Mouse (Mus musculus): ENCODE measurements around the gene Ift88. TPM values are rescaled to one million over a fixed set of nuclear protein-coding genes. Genes with fewer than 3 reads are reported as not detected.
"Not testable (repeated sequence)": the region's sequence is repeated elsewhere in the genome, so short reads cannot be mapped to it uniquely, and the experiment has no call there.

Ift88 gene
- polyA plus RNA-seq, 1 experiment from 2014 or later, result 13.0 TPM

- Histone ChIP-seq H3K4me3 (ENCODE audit: low read depth, low read length) (no peak overlapping the region), H3K9ac (ENCODE audit: low read length) (no peak overlapping the region), H3K4me1 (replicated peaks; ENCODE audit: control insufficient read depth, insufficient read depth, low read length) (no peaks in the 10 kb centered on the region; the same call in 1 of the 2 replicates), H3K4me2 (ENCODE audit: low read length) (no peak overlapping the region), H3K27ac (ENCODE audit: low read depth) (no peak overlapping the region), H3K36me3 (ENCODE audit: control insufficient read depth, insufficient read depth, low read length) (no peaks in the 10 kb centered on the region), H3K27me3 (replicated peaks; ENCODE audit: control insufficient read depth, insufficient read depth, low read length) (no peaks in the 10 kb centered on the region), H3K9me3 (ENCODE audit: control insufficient read depth, low read length) (no peaks in the 10 kb centered on the region)
- 22% methylated on average over 6 of the region's 6 CpGs for WGBS
- peak; percentile 50 for DNase-seq (ENCODE audit: low spot score)
- no peak for ATAC-seq (replicated peaks; ENCODE audit: low FRiP score, low TSS enrichment, low read depth)
Measured at GRCm38 (mm10) chr14:57409106-57409505, 14.8 kb upstream of the Ift88 start.

- Histone ChIP-seq H3K4me3 (ENCODE audit: low read depth, low read length) (no peak overlapping the region), H3K9ac (ENCODE audit: low read length) (no peak overlapping the region), H3K27me3 (replicated peaks; ENCODE audit: control insufficient read depth, insufficient read depth, low read length) (no peaks in the 10 kb centered on the region), H3K4me1 (replicated peaks; ENCODE audit: control insufficient read depth, insufficient read depth, low read length) (no peaks in the 10 kb centered on the region; the same call in 1 of the 2 replicates), H3K27ac (ENCODE audit: low read depth) (no peak overlapping the region), H3K36me3 (ENCODE audit: control insufficient read depth, insufficient read depth, low read length) (no peaks in the 10 kb centered on the region), H3K4me2 (ENCODE audit: low read length) (no peak overlapping the region), H3K9me3 (ENCODE audit: control insufficient read depth, low read length) (no peaks in the 10 kb centered on the region)
- 58% methylated on average over 7 of the region's 7 CpGs for WGBS
- no peak for DNase-seq (ENCODE audit: low spot score)
- no peak for ATAC-seq (replicated peaks; ENCODE audit: low FRiP score, low TSS enrichment, low read depth)
Measured at GRCm38 (mm10) chr14:57412166-57412565, 11.7 kb upstream of the Ift88 start.

- H3K27me3 ChIP-seq (replicated peaks; ENCODE audit: control insufficient read depth, insufficient read depth, low read length), result no peaks in the 10 kb centered on the region
- WGBS, result 84% methylated on average over 2 of the region's 2 CpGs
- no peaks in the 10 kb centered on the region for H3K9me3 ChIP-seq (ENCODE audit: control insufficient read depth, low read length)
- no peak overlapping the region for H3K4me2 ChIP-seq (ENCODE audit: low read length)
- ATAC-seq (replicated peaks; ENCODE audit: low FRiP score, low TSS enrichment, low read depth) (no peak), DNase-seq (ENCODE audit: low spot score) (peak; percentile 42)
- H3K36me3 ChIP-seq (ENCODE audit: control insufficient read depth, insufficient read depth, low read length), result no peaks in the 10 kb centered on the region
- no peak overlapping the region for H3K9ac ChIP-seq (ENCODE audit: low read length)
- H3K4me1 ChIP-seq (replicated peaks; ENCODE audit: control insufficient read depth, insufficient read depth, low read length), result no peaks in the 10 kb centered on the region
- H3K27ac ChIP-seq (ENCODE audit: low read depth), result no peak overlapping the region
- H3K4me3 ChIP-seq (ENCODE audit: low read depth, low read length), result no peak overlapping the region
Measured at GRCm38 (mm10) chr14:57417187-57417586, 6.7 kb upstream of the Ift88 start.

- Histone ChIP-seq H3K9me3 (ENCODE audit: control insufficient read depth, low read length) (no peaks in the 10 kb centered on the region), H3K9ac (ENCODE audit: low read length) (peak overlapping the region; percentile 70), H3K27ac (ENCODE audit: low read depth) (0 out of 2 replicates have a peak overlapping the region, but pooled peaks have one; percentile 43), H3K36me3 (ENCODE audit: control insufficient read depth, insufficient read depth, low read length) (no peaks in the 10 kb centered on the region), H3K4me2 (ENCODE audit: low read length) (peak overlapping the region; percentile 89), H3K27me3 (replicated peaks; ENCODE audit: control insufficient read depth, insufficient read depth, low read length) (no peaks in the 10 kb centered on the region), H3K4me1 (replicated peaks; ENCODE audit: control insufficient read depth, insufficient read depth, low read length) (no peaks in the 10 kb centered on the region; the same call in 1 of the 2 replicates), H3K4me3 (ENCODE audit: low read depth, low read length) (peak overlapping the region; percentile 97)
- DNase-seq (ENCODE audit: low spot score), result no peak
- WGBS, result under 1% methylated on average over 22 of the region's 24 CpGs
- peak; percentile 78; the same call in 1 of the 2 replicates for ATAC-seq (replicated peaks; ENCODE audit: low FRiP score, low TSS enrichment, low read depth)
Measured at GRCm38 (mm10) chr14:57424212-57424561, 325 bp downstream of the Ift88 start.

GRCm38 (mm10) chr14:57430451-57430850 lies 6.6 kb downstream of the Ift88 start:
- DNase-seq (ENCODE audit: low spot score) (no peak), ATAC-seq (replicated peaks; ENCODE audit: low FRiP score, low TSS enrichment, low read depth) (no peak)
- Histone ChIP-seq H3K4me2 (ENCODE audit: low read length) (no peak overlapping the region), H3K9ac (ENCODE audit: low read length) (no peak overlapping the region), H3K27me3 (replicated peaks; ENCODE audit: control insufficient read depth, insufficient read depth, low read length) (no peaks in the 10 kb centered on the region), H3K36me3 (ENCODE audit: control insufficient read depth, insufficient read depth, low read length) (0 out of 2 replicates have a peak, but pooled peaks cover 3% of the 10 kb centered on the region), H3K27ac (ENCODE audit: low read depth) (no peak overlapping the region), H3K4me3 (ENCODE audit: low read depth, low read length) (no peak overlapping the region), H3K4me1 (replicated peaks; ENCODE audit: control insufficient read depth, insufficient read depth, low read length) (no peaks in the 10 kb centered on the region), H3K9me3 (ENCODE audit: control insufficient read depth, low read length) (no peaks in the 10 kb centered on the region)
- WGBS, result 57% methylated on average over 2 of the region's 2 CpGs

- WGBS, result 83% methylated on average over 1 of the region's 1 CpGs
- ATAC-seq (replicated peaks; ENCODE audit: low FRiP score, low TSS enrichment, low read depth), result no peak
- no peaks in the 10 kb centered on the region for H3K9me3 ChIP-seq (ENCODE audit: control insufficient read depth, low read length)
Measured at GRCm38 (mm10) chr14:57452516-57452915, 28.7 kb downstream of the Ift88 start.

GRCm38 (mm10) chr14:57459883-57460282 lies 36.0 kb downstream of the Ift88 start:
- Histone ChIP-seq H3K27ac (ENCODE audit: low read depth) (no peak overlapping the region), H3K9ac (ENCODE audit: low read length) (no peak overlapping the region), H3K36me3 (ENCODE audit: control insufficient read depth, insufficient read depth, low read length) (0 out of 2 replicates have a peak, but pooled peaks cover 9% of the 10 kb centered on the region), H3K9me3 (ENCODE audit: control insufficient read depth, low read length) (no peaks in the 10 kb centered on the region), H3K4me2 (ENCODE audit: low read length) (no peak overlapping the region), H3K27me3 (replicated peaks; ENCODE audit: control insufficient read depth, insufficient read depth, low read length) (no peaks in the 10 kb centered on the region), H3K4me3 (ENCODE audit: low read depth, low read length) (no peak overlapping the region), H3K4me1 (replicated peaks; ENCODE audit: control insufficient read depth, insufficient read depth, low read length) (no peaks in the 10 kb centered on the region)
- no peak for ATAC-seq (replicated peaks; ENCODE audit: low FRiP score, low TSS enrichment, low read depth)
- no peak for DNase-seq (ENCODE audit: low spot score)
- 83% methylated on average over 5 of the region's 5 CpGs for WGBS

More at GRCm38 (mm10) chr14:57452516-57452915, 28.7 kb downstream of the Ift88 start:
- Histone ChIP-seq H3K4me1 (replicated peaks; ENCODE audit: control insufficient read depth, insufficient read depth, low read length) (no peaks in the 10 kb centered on the region), H3K9ac (ENCODE audit: low read length) (no peak overlapping the region), H3K4me2 (ENCODE audit: low read length) (no peak overlapping the region), H3K36me3 (ENCODE audit: control insufficient read depth, insufficient read depth, low read length) (peaks cover 16% of the 10 kb centered on the region; the same call in 1 of the 2 replicates), H3K27me3 (replicated peaks; ENCODE audit: control insufficient read depth, insufficient read depth, low read length) (no peaks in the 10 kb centered on the region), H3K4me3 (ENCODE audit: low read depth, low read length) (no peak overlapping the region), H3K27ac (ENCODE audit: low read depth) (no peak overlapping the region)
- no peak for DNase-seq (ENCODE audit: low spot score)

- not testable (repeated sequence) for DNase-seq (ENCODE audit: low spot score); H3K4me3 ChIP-seq (ENCODE audit: low read depth, low read length); H3K9ac ChIP-seq (ENCODE audit: low read length); H3K4me2 ChIP-seq (ENCODE audit: low read length); H3K27me3 ChIP-seq (replicated peaks; ENCODE audit: control insufficient read depth, insufficient read depth, low read length); ATAC-seq (replicated peaks; ENCODE audit: low FRiP score, low TSS enrichment, low read depth); H3K4me1 ChIP-seq (replicated peaks; ENCODE audit: control insufficient read depth, insufficient read depth, low read length); H3K9me3 ChIP-seq (ENCODE audit: control insufficient read depth, low read length); H3K27ac ChIP-seq (ENCODE audit: low read depth); H3K36me3 ChIP-seq (ENCODE audit: control insufficient read depth, insufficient read depth, low read length)
- WGBS, result 74% methylated on average over 5 of the region's 5 CpGs
Measured at GRCm38 (mm10) chr14:57460326-57460725, 36.5 kb downstream of the Ift88 start.

- 72% methylated on average over 5 of the region's 5 CpGs for WGBS
- Histone ChIP-seq H3K4me2 (ENCODE audit: low read length) (no peak overlapping the region), H3K27me3 (replicated peaks; ENCODE audit: control insufficient read depth, insufficient read depth, low read length) (no peaks in the 10 kb centered on the region), H3K9me3 (ENCODE audit: control insufficient read depth, low read length) (no peaks in the 10 kb centered on the region), H3K4me1 (replicated peaks; ENCODE audit: control insufficient read depth, insufficient read depth, low read length) (no peaks in the 10 kb centered on the region), H3K4me3 (ENCODE audit: low read depth, low read length) (no peak overlapping the region), H3K36me3 (ENCODE audit: control insufficient read depth, insufficient read depth, low read length) (no peaks in the 10 kb centered on the region), H3K9ac (ENCODE audit: low read length) (no peak overlapping the region), H3K27ac (ENCODE audit: low read depth) (no peak overlapping the region)
- ATAC-seq (replicated peaks; ENCODE audit: low FRiP score, low TSS enrichment, low read depth), result no peak
- DNase-seq (ENCODE audit: low spot score), result no peak
Measured at GRCm38 (mm10) chr14:57462871-57463270, 39.0 kb downstream of the Ift88 start.
